Mouse (Mus musculus) liver, postnatal 0 days (tissue): ENCODE results near the gene Esrrg.

Experiments
- CTCF ChIP-seq: sonication (generic); IDR thresholded peaks from 2 replicates; pipeline ENCODE4 v1.5.1; 2016; ENCODE audit warnings: antibody characterized with exemption, low read depth
- EP300 ChIP-seq: IDR thresholded peaks from 2 replicates; pipeline ENCODE4 v1.6.1; 2016; ENCODE audit warnings: antibody characterized with exemption, low read depth, mild to moderate bottlenecking

- TF ChIP-seq CTCF (no peak), EP300 (no peak)
These were observed 132.7 kb downstream of the Esrrg start for GRCm38 (mm10) chr1:187741306-187741705.
